Mouse (Mus musculus): ENCODE data around the gene Lurap1l. TPM values are rescaled to one million over a fixed set of nuclear protein-coding genes. Genes with fewer than 3 reads are reported as not detected.

The Lurap1l gene
- polyA plus RNA-seq, 1 experiment from 2014 or later: 4.9 TPM

DNA sequence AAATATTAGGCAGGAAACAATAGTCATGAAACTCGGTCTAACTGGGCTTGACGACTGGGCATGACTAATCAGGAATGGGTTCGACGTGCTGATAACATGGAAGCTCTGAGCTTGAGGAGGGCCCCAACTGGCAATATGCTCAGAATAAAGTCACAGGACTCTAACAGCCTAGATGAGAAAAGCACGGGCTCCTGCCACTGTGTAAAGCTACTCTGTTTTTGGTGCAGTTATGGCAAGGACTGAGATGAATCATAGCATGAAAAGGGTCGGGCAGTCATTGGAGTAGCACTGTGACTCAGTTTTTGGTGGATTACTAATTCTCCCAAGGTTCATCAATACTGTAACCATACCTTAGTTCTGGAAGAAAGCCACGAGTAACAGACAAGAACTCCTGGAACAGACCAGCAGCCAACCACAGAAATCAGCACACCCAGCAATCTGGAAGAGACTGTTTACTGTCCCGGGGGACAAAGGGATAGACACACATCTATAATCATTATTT, 39.9 kb downstream of the Lurap1l start:
- Histone ChIP-seq H3K27ac (replicated peaks) (no peak overlapping the region), H3K9me3 (no peaks in the 10 kb centered on the region), H3K36me3 (no peaks in the 10 kb centered on the region), H3K4me3 (no peak overlapping the region), H3K9ac (replicated peaks) (no peak overlapping the region), H3K4me2 (replicated peaks) (no peak overlapping the region), H3K27me3 (no peaks in the 10 kb centered on the region), H3K4me1 (no peaks in the 10 kb centered on the region)
- ATAC-seq (replicated peaks): no peak
- 78% methylated on average over 8 of the region's 8 CpGs for WGBS

DNA sequence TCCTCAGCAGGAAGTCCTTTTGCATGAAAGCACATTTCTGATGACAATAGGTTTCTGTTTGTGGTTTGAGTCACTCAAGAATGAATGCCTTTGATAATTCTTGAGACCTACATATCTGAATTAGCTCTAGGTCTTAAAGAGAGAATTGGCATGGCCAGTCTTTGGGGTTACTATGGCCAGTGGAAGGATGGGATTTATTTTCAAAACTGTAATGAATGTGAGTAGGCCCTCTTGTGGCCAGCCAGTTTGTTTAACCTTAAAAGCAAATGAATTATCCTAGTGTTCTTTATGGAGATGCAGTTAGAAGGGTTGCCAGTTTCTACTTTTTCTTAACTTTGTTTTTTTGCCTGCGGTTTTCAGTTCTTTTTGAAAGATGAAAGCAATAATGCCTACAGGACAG, 42.2 kb downstream of the Lurap1l start:
- ATAC-seq (replicated peaks): no peak
- Histone ChIP-seq H3K27ac (replicated peaks) (no peak overlapping the region), H3K4me1 (no peaks in the 10 kb centered on the region), H3K27me3 (no peaks in the 10 kb centered on the region), H3K9me3 (no peaks in the 10 kb centered on the region), H3K36me3 (no peaks in the 10 kb centered on the region), H3K9ac (replicated peaks) (no peak overlapping the region), H3K4me3 (no peak overlapping the region), H3K4me2 (replicated peaks) (no peak overlapping the region)
- 89% methylated on average over 1 of the region's 1 CpGs for WGBS

DNA sequence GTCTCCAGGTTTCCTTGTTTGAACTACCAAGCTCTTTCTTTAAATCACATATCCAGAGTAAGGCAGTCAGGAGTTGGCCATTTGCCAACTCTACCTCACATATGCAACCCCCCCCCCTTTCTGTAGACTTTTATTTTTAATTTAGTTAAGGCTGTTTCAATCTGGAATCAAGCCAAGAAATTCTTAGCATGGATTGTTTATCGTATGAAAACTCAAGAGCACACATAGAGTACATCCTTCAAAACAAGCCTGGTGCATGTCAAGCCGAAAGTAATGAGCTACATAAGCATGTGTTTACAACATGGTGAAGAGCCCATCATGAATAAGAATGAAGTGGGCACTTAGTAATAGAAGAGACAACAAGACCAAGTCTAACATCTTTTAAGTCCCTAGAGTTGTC, 45.5 kb downstream of the Lurap1l start:
- no peak for ATAC-seq (replicated peaks)
- no peak overlapping the region for H3K4me2 ChIP-seq (replicated peaks)
- H3K9me3 ChIP-seq: no peaks in the 10 kb centered on the region
- WGBS: 59% methylated on average over 2 of the region's 2 CpGs
- H3K4me3 ChIP-seq: no peak overlapping the region
- H3K27me3 ChIP-seq: no peaks in the 10 kb centered on the region
- H3K4me1 ChIP-seq: no peaks in the 10 kb centered on the region
- no peak overlapping the region for H3K27ac ChIP-seq (replicated peaks)
- H3K36me3 ChIP-seq: no peaks in the 10 kb centered on the region
- no peak overlapping the region for H3K9ac ChIP-seq (replicated peaks)

DNA sequence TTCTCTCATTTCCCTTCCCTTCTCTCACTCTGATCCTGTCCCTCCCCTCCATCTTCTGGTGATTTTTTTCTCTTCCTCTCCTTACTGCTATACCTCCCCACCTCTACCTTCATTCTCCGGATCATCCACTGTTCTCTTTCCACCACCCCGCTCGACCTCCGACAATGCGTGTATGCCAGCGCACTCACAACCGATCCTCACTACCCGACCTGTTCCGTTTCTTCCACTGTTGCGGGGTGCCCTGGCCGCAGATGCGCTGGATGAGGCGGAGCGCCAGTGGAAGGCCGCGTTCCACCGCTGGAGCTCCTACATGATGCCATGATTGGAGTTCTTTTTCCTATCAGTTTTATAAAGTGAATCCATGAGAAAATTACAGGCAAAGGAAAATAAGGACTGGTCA, 57.1 kb downstream of the Lurap1l start:
- H3K4me1 ChIP-seq: no peaks in the 10 kb centered on the region
- no peak overlapping the region for H3K27ac ChIP-seq (replicated peaks)
- no peak overlapping the region for H3K4me3 ChIP-seq
- ATAC-seq (replicated peaks): no peak
- no peak overlapping the region for H3K4me2 ChIP-seq (replicated peaks)
- WGBS: 96% methylated on average over 17 of the region's 17 CpGs
- no peaks in the 10 kb centered on the region for H3K36me3 ChIP-seq
- H3K9me3 ChIP-seq: no peaks in the 10 kb centered on the region
- no peaks in the 10 kb centered on the region for H3K27me3 ChIP-seq
- no peak overlapping the region for H3K9ac ChIP-seq (replicated peaks)

DNA sequence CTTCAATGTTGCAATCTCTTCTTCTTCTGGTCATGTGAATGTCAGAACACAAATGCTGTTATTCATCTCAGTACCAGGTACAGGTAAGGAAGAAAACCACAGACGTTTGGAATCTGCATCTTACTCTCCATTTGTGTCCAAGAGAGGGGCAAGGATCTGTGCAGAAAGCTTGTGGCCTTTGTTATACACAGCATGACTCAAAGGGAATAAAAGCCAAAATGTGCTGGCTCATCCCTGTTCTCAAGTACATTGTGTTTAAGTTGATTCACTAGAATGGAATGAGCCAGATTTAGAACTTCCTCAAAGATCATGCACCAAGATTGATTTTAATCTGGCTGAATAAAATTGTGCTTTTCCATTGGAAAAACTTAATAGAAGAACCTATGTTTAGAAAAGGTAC, 61.4 kb downstream of the Lurap1l start:
- no peaks in the 10 kb centered on the region for H3K4me1 ChIP-seq
- no peak overlapping the region for H3K4me2 ChIP-seq (replicated peaks)
- no peak overlapping the region for H3K9ac ChIP-seq (replicated peaks)
- H3K4me3 ChIP-seq: no peak overlapping the region
- no peaks in the 10 kb centered on the region for H3K9me3 ChIP-seq
- H3K27ac ChIP-seq (replicated peaks): no peak overlapping the region
- no peaks in the 10 kb centered on the region for H3K27me3 ChIP-seq
- no peaks in the 10 kb centered on the region for H3K36me3 ChIP-seq
- no peak for ATAC-seq (replicated peaks)
- WGBS: 21% methylated on average over 1 of the region's 1 CpGs

DNA sequence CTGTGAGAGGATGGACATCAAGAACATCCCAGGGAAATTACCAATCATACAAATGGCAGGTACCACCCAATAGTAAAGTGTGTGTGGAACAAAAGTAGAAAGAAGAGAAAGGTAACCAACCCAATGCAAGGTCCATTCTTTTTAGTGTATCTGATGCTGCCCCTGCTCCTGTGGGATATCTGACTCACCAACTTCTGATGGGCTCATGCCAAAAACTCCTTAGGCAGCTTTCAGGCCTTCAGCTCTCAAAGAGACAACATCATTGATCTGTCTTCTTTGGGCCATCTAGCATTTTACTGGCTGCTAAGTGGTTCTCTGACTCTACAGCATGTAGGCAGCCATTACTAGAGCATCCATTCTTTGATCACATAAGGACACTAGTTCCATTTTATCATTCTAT, 63.5 kb downstream of the Lurap1l start:
- Histone ChIP-seq H3K4me1 (no peaks in the 10 kb centered on the region), H3K27ac (replicated peaks) (no peak overlapping the region), H3K4me2 (replicated peaks) (no peak overlapping the region), H3K27me3 (no peaks in the 10 kb centered on the region), H3K9ac (replicated peaks) (no peak overlapping the region), H3K9me3 (no peaks in the 10 kb centered on the region), H3K36me3 (no peaks in the 10 kb centered on the region), H3K4me3 (no peak overlapping the region)
- no peak for ATAC-seq (replicated peaks)

DNA sequence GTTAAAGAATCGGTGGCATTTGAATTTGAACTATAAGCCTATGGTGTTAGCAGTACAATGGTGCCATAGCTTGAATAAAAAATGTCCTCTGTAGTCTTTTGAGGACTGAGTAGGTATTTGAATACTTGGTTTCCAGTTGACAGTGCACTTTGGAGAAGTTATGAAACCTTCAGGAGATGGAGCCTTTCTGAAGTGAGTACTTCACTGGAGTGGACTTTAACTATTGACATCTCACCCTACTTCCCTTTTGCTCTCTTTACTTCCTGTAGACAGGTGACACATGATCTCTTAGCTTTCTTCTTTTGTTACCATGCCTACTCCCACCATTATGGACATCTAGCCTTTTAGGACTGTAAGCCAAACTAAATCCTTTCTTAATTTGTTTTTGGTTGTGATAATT, 80.4 kb downstream of the Lurap1l start:
- Histone ChIP-seq H3K36me3 (no peaks in the 10 kb centered on the region), H3K27ac (replicated peaks) (no peak overlapping the region), H3K4me1 (no peaks in the 10 kb centered on the region), H3K9ac (replicated peaks) (no peak overlapping the region), H3K4me2 (replicated peaks) (no peak overlapping the region), H3K4me3 (no peak overlapping the region), H3K27me3 (no peaks in the 10 kb centered on the region), H3K9me3 (no peaks in the 10 kb centered on the region)
- no peak for ATAC-seq (replicated peaks)
- WGBS: 90% methylated on average over 1 of the region's 1 CpGs

DNA sequence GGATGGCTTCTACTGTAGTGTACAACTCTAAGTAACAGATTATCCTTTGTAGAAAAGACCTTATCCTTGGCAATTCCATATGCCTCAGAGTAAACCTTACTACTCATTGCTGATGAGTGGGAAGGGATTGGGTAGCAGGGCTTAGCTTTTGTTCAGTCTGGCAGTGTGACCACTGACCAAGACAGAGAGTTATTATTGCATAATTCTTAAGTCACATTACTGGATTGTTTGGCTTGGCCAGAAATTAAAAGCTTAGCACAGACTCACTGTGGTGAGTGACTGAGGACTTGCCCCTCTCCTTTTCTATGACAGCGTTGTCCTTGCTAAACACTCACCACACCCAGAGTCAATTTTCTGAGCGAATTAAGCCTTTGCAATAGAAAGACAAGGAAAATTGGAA, 93.1 kb downstream of the Lurap1l start:
- H3K9me3 ChIP-seq: peaks cover 4% of the 10 kb centered on the region; the same call in 1 of the 2 replicates
- H3K27ac ChIP-seq (replicated peaks): no peak overlapping the region
- no peaks in the 10 kb centered on the region for H3K36me3 ChIP-seq
- H3K4me1 ChIP-seq: peaks cover 5% of the 10 kb centered on the region; the same call in 1 of the 2 replicates
- no peak overlapping the region for H3K9ac ChIP-seq (replicated peaks)
- 65% methylated on average over 2 of the region's 2 CpGs for WGBS
- H3K4me2 ChIP-seq (replicated peaks): no peak overlapping the region
- H3K27me3 ChIP-seq: no peaks in the 10 kb centered on the region
- H3K4me3 ChIP-seq: no peak overlapping the region
- no peak for ATAC-seq (replicated peaks)

Small RNA genes lying within 50 kb of the gene (microRNA-seq; reads per million reads assigned to microRNA genes)
- not detected for gene Gm27452

Other genes starting within 250 kb of the Lurap1l start
- 0.17 and 0.36 TPM in 2 replicates for gene Tyrp1, start 76.5 kb upstream of the Lurap1l start, polyA plus RNA-seq (2015; fragmentation: Nextera tagmentation; extraction: Ambion mirVana)